Mouse (Mus musculus): ENCODE data around the gene Evi5. TPM values are rescaled to one million over a fixed set of nuclear protein-coding genes. Genes with fewer than 3 reads are reported as not detected.

Gene Evi5
- total RNA-seq, 2 experiments from 2014 or later: 72.6 to 79.7 TPM

DNA sequence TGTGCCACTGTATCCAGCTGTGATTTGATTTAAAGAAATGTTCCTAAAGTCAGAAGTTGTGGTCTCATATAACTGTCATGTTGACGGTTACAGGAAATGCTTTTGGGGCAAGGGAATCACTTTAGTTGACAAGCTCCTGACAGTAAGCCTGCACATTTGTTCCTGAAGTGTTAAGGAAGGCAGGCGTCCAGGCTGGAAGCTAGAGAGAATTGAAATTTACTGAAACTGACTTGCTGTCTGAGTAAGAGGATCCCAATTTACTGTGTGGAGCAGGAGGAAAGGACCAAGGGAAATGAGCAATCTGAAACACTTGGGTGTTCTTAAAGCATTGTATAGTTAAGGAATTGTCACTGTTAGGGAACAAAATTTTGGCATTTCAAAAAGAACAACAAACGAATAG, 155.7 kb downstream of the Evi5 start:
- no peak for DNase-seq (ENCODE audit: low spot score in 2 of 2)

DNA sequence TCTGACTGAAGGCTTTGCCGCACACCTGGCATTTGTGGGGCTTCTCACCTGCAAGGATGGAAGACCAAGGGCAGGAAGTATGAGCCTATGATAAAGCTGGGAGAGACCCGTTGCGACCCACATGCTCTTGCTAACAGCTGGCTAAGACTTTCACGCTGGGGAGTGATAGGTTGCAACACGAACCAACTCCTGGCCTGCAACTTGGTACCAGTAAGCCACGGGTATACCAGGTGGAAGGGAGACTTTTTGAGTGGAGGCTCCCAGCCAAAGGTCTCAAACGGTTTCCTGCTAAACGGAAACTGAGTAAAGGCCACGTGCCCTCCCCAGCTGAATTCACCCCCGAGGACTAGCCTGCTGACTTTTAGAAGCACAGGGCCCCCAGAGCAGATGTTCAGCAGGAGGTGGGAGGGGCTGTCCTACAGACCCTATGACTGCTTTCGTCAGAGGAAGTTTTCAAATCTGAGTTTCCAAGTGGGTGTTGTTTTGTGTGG, 157.0 kb downstream of the Evi5 start:
- no peak for DNase-seq (ENCODE audit: low spot score in 2 of 2)

DNA sequence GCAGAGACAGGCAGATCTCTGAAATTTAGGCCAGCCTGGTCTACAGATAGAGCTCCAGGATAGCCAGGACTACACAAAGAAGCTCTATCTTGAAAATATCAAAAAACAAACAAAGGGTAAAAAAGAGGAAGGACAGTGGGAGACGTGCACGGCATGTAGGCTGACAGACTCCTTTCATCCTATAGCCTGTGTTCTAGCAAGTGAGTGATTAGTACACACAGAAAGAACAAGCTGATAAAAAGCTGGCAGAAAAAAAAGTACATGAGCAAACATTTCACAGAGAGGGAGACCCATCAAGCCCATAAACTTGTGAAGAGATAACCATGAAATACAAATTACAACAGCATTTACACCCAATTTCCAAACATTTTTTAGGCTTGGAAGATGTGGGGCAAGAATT, 163.2 kb downstream of the Evi5 start:
- no peak for DNase-seq (ENCODE audit: low spot score in 2 of 2)

DNA sequence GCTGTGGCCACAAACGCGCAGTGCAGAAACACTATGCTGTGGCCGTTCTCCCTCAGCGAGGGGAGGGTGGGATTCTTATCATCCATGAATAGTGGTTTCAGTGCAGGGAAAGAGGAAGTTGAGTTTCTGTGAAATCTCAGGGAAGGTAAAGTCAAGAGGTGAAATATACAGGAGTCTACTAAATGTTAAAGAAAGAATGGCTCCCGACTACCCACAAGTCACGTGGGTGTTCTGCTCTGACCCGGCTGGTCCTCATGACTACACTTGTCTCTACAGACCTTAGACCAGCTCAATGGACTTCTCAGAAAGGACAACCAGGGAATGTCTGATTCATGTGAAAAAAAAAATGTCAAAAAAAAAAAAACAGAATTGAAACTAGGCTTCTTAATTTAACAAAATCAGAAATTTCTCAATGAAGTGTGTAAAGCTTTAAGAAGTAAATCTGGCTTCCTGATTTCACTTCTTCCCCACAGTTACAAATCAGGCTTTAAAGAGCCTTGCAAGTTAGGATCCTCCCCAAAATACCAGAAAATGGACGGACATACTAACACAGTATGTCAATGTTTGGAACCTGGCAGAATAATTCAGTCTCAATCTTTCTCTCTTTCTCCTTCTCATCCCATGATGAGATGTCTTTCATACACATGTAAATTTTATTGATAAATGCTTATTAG, 166.6 kb downstream of the Evi5 start:
- no peak for DNase-seq (ENCODE audit: low spot score in 2 of 2)

DNA sequence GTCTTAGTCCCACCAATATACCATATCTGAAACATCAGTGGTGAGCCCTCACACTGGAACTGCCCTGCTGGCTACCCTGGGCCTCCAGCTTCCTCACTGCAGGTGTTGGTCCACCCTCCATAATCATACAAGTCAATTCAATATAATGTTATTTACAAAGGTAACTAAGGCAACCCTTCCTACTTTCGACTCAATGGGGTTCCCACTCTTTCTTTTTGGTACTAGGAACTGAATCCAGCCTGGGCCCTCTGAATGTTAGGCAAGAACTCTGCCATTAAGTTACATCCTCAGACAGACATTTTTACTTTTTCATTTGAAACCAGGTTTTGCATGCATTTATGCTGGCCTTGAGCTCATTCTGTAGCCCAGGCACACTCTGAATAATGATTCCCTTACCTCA, 168.6 kb downstream of the Evi5 start:
- DNase-seq (ENCODE audit: low spot score in 2 of 2): no peak

DNA sequence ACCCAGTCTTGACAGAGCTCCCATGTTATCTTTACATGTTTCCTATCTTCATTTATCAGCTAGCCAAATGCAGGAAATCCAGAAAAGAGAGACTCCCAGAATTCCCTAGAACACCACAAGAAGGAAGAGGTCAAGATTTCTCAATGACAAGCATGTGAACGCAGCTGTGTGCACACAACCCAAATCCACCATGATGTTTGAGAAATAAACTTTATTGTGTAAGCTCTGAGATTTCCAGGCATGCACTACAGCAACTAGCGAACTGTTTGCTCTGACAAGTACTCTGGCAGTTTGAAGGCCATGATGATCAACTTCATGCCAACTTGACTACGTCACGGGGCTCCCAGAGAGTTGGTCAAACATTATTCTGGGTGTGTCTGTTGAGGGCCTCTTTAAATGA, 169.2 kb downstream of the Evi5 start:
- no peak for DNase-seq (ENCODE audit: low spot score in 2 of 2)

DNA sequence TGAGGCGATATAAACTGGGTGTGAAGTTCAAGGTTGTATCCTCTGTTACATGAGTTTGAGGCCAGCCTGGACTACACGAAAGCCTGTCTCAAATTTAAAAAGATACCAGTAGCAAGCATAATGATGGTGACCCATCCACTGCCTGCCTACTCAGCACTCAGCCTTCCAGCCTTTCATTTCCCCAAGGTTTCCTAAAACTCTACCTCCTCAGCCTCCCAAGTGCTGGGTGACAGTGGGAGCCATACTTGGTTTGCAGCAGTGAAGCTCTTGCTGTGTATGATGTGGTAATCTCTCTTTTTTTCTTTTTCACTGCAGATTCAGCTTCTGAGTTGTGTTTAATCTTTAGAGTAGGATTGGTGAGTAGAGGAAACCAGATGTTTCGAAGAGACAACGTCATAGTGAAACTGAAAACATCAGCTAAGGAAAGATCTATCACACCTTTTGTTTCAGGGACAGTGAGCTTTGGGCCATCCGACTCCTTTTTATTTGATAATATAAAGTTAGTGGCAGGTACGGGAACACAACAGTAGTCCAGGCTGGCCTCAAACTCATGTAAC, 171.6 kb downstream of the Evi5 start:
- DNase-seq (ENCODE audit: low spot score in 2 of 2): no peak

DNA sequence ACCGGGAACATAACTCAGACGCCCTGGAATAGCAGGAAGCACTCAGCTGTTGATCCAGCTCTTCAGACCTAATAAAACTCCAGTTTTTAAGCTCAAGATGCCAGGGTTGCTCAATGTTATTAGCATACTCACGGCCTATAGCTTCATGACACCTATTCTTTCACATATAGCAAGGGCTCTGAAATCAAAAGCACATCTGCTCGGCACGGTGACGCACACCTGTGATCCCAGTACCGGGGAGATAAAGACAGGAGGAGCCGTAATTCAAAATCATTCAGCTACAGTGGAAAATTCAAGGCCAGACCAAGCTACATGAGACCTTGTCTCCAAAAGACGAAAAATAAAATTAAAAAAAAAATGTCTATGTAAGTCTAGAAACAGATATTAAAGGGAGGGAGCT, 173.2 kb downstream of the Evi5 start:
- no peak for DNase-seq (ENCODE audit: low spot score in 2 of 2)

DNA sequence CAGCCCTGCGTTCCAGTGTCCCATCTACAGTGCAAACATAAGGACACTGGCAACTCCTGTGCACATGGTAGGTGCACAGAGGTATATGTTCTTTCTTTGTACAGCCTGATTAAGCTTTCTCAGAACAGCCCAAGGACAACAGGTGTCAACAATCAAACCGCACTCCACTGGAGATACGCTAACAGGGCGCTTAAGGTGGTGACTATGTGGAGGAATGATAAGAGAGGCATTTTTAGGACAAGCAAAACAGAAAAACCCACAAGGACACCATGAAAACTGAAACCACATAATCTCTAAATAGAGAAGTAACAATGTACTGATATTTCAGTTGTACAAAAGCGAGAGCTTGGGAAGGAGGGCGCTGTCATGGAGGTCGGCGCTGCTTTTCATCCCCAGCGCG, 174.0 kb downstream of the Evi5 start:
- DNase-seq (ENCODE audit: low spot score in 2 of 2): no peak

DNA sequence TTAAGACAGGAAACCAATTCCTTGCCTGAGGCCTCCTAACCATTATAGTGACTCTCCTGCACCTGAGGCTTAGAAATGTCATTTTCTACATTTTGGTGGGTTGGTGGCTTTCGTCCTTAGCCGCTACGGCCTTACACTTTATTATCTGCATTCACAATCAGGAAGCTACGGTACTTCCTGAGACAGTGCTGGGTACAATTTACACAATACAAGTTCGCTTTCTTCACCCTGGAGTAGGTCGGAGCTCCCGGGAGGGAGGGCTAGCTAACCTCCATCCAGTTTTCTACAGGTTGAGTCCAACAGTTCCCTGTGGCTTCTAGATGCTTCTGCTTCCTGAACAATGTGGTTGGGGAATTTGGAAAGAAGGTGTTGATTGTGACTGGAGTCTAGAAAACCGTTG, 176.0 kb downstream of the Evi5 start:
- no peak for DNase-seq (ENCODE audit: low spot score in 2 of 2)

DNA sequence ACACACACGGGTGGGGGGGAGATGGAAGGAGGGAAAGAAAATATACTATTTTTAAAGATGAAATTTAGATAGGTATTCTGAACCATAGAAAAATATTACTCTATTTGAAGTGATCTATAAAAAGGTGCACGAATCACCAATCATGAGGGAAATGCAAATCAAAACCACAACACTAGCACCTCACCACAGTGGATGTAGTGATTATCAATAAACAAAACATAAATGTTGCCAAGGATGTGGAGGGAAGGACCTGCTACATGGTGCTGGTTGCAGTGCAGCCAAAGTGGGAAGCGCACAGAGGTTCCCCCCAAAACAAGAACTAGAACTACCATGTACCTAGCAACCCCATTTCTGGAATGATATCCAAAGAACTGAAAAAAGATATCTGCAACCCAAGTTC, 179.9 kb downstream of the Evi5 start:
- no peak for DNase-seq (ENCODE audit: low spot score in 2 of 2)

Other genes starting within 250 kb of the Evi5 start
- not detected for gene Gfi1, start 149.1 kb downstream of the Evi5 start, total RNA-seq (2021)
- gene Ube2d2b, start 45.0 kb downstream of the Evi5 start, total RNA-seq (2021): not detected
- 100 to 1,000 TPM; 133 to 138 TPM for gene Rpl5, start 25.4 kb upstream of the Evi5 start, total RNA-seq (2021)
- 10 to 100 TPM; 55.2 to 60.1 TPM for gene Fam69a, start 112.0 kb upstream of the Evi5 start, total RNA-seq (2021)
- 10 to 100 TPM; 53.2 to 61.3 TPM for gene Mtf2, start 190.6 kb upstream of the Evi5 start, total RNA-seq (2021)